Mouse (Mus musculus) heart, embryonic 10.5 days (tissue): ENCODE results near the gene Pakap. TPM values are rescaled to one million over a fixed set of nuclear protein-coding genes. Genes with fewer than 3 reads are reported as not detected.

Experiments used
- DNase-seq: peaks from one replicate; pipeline ENCODE4 v3.0.0-alpha.2; 2017; ENCODE audit warnings: low spot score
- H3K27ac ChIP-seq: fragments of 300-500 bp; sonication (generic); 2 replicates; pipeline ENCODE4 v1.5.1; 2016; ENCODE audit warnings: mild to moderate bottlenecking
- H3K27me3 ChIP-seq: fragments of 300-500 bp; sonication (generic); 2 replicates; pipeline ENCODE4 v1.6.1; 2016; ENCODE audit warnings: mild to moderate bottlenecking; ENCODE audit not compliant: poor library complexity, insufficient read depth, severe bottlenecking
- H3K36me3 ChIP-seq: fragments of 300-500 bp; sonication (generic); 2 replicates; pipeline ENCODE4 v1.6.1; 2016; ENCODE audit warnings: mild to moderate bottlenecking, moderate library complexity
- H3K4me1 ChIP-seq: fragments of 300-500 bp; sonication (generic); 2 replicates; pipeline ENCODE4 v1.6.1; 2016; ENCODE audit warnings: mild to moderate bottlenecking
- H3K4me3 ChIP-seq: fragments of 300-500 bp; sonication (generic); 2 replicates; pipeline ENCODE4 v1.5.1; 2016; ENCODE audit warnings: mild to moderate bottlenecking, moderate library complexity
- H3K9me3 ChIP-seq: fragments of 300-500 bp; sonication (generic); 2 replicates; pipeline ENCODE4 v1.6.1; 2016; ENCODE audit warnings: mild to moderate bottlenecking, moderate library complexity
- whole genome bisulfite sequencing: fragments of 180-500 bp; shearing (Covaris S2); methylation state at CpG from one replicate; pipeline ENCODE4 v1.1.7; 2016; 5-methylcytosine and 5-hydroxymethylcytosine counted together
- polyA plus RNA-seq: library from polyadenylated mRNA; unstranded; fragments of >200 nt; fragmentation: Nextera tagmentation; extraction: Ambion mirVana; gene quantifications from 2 replicates; pipeline ENCODE4 v1.2.1, GENCODE M21; 2016

The Pakap gene
- polyA plus RNA-seq, 1 experiment from 2014 or later = 53.0 TPM

- peaks cover 65% of the 10 kb centered on the region for H3K36me3 ChIP-seq
- peaks cover 33% of the 10 kb centered on the region for H3K4me1 ChIP-seq
- H3K27ac ChIP-seq = no peak overlapping the region
- H3K4me3 ChIP-seq = no peak overlapping the region
- H3K27me3 ChIP-seq = no peaks in the 10 kb centered on the region
- DNase-seq = peak; percentile 72
- H3K9me3 ChIP-seq = no peaks in the 10 kb centered on the region
- WGBS = 91% methylated on average over 18 of the region's 18 CpGs
These were observed 287.4 kb downstream of the Pakap start for GRCm38 (mm10) chr4:57855281-57855941.

GRCm38 (mm10) chr4:57856673-57857072 lies 288.7 kb downstream of the Pakap start:
- Histone ChIP-seq H3K27me3 (no peaks in the 10 kb centered on the region), H3K36me3 (peaks cover 69% of the 10 kb centered on the region), H3K27ac (no peak overlapping the region), H3K9me3 (no peaks in the 10 kb centered on the region), H3K4me1 (peaks cover 34% of the 10 kb centered on the region), H3K4me3 (no peak overlapping the region)
- peak; percentile 67 for DNase-seq
- 91% methylated on average over 10 of the region's 10 CpGs for WGBS

GRCm38 (mm10) chr4:57860204-57860611 lies 292.2 kb downstream of the Pakap start:
- Histone ChIP-seq H3K4me3 (no peak overlapping the region), H3K27ac (no peak overlapping the region), H3K4me1 (peaks cover 19% of the 10 kb centered on the region), H3K36me3 (peaks cover 54% of the 10 kb centered on the region), H3K27me3 (no peaks in the 10 kb centered on the region), H3K9me3 (no peaks in the 10 kb centered on the region)
- 80% methylated on average over 6 of the region's 6 CpGs for WGBS
- DNase-seq = peak; percentile 46

- WGBS = 71% methylated on average over 6 of the region's 6 CpGs
These were observed 293.2 kb downstream of the Pakap start for GRCm38 (mm10) chr4:57861166-57861565.

GRCm38 (mm10) chr4:57861856-57862255 lies 293.9 kb downstream of the Pakap start:
- Histone ChIP-seq H3K36me3 (peaks cover 39% of the 10 kb centered on the region), H3K27ac (no peak overlapping the region), H3K9me3 (no peaks in the 10 kb centered on the region), H3K27me3 (no peaks in the 10 kb centered on the region), H3K4me1 (peaks cover 33% of the 10 kb centered on the region), H3K4me3 (no peak overlapping the region)
- DNase-seq = peak; percentile 56
- 87% methylated on average over 8 of the region's 8 CpGs for WGBS

More at GRCm38 (mm10) chr4:57861166-57861565, 293.2 kb downstream of the Pakap start:
- H3K36me3 ChIP-seq = peaks cover 44% of the 10 kb centered on the region
- no peaks in the 10 kb centered on the region for H3K9me3 ChIP-seq
- DNase-seq = peak; percentile 48
- no peaks in the 10 kb centered on the region for H3K27me3 ChIP-seq
- no peak overlapping the region for H3K4me3 ChIP-seq
- H3K27ac ChIP-seq = no peak overlapping the region
- peaks cover 26% of the 10 kb centered on the region for H3K4me1 ChIP-seq

- Histone ChIP-seq H3K9me3 (no peaks in the 10 kb centered on the region), H3K4me1 (peaks cover 37% of the 10 kb centered on the region), H3K27ac (no peak overlapping the region), H3K36me3 (peaks cover 34% of the 10 kb centered on the region), H3K27me3 (no peaks in the 10 kb centered on the region), H3K4me3 (no peak overlapping the region)
- WGBS = 84% methylated on average over 9 of the region's 9 CpGs
- peak; percentile 35 for DNase-seq
These were observed 294.4 kb downstream of the Pakap start for GRCm38 (mm10) chr4:57862269-57862986.

GRCm38 (mm10) chr4:57866088-57866487 lies 298.1 kb downstream of the Pakap start:
- Histone ChIP-seq H3K4me1 (peaks cover 23% of the 10 kb centered on the region; the same call in 1 of the 2 replicates), H3K27me3 (no peaks in the 10 kb centered on the region), H3K36me3 (peaks cover 13% of the 10 kb centered on the region; the same call in 1 of the 2 replicates), H3K9me3 (no peaks in the 10 kb centered on the region), H3K27ac (no peak overlapping the region), H3K4me3 (no peak overlapping the region)
- 28% methylated on average over 2 of the region's 2 CpGs for WGBS
- DNase-seq = peak; percentile 71

- 68% methylated on average over 9 of the region's 9 CpGs for WGBS
- Histone ChIP-seq H3K27ac (peak overlapping the region; percentile 4; the same call in 1 of the 2 replicates), H3K36me3 (peaks cover 11% of the 10 kb centered on the region; the same call in 1 of the 2 replicates), H3K4me1 (peaks cover 20% of the 10 kb centered on the region; the same call in 1 of the 2 replicates), H3K9me3 (no peaks in the 10 kb centered on the region), H3K4me3 (no peak overlapping the region), H3K27me3 (no peaks in the 10 kb centered on the region)
- peak; percentile 65 for DNase-seq
These were observed 299.0 kb downstream of the Pakap start for GRCm38 (mm10) chr4:57866990-57867389.

- Histone ChIP-seq H3K4me3 (no peak overlapping the region), H3K9me3 (no peaks in the 10 kb centered on the region), H3K36me3 (peaks cover 11% of the 10 kb centered on the region; the same call in 1 of the 2 replicates), H3K4me1 (peaks cover 20% of the 10 kb centered on the region; the same call in 1 of the 2 replicates), H3K27ac (no peak overlapping the region), H3K27me3 (no peaks in the 10 kb centered on the region)
- WGBS = 65% methylated on average over 10 of the region's 10 CpGs
- DNase-seq = peak; percentile 67
These were observed 299.5 kb downstream of the Pakap start for GRCm38 (mm10) chr4:57867454-57867853.

GRCm38 (mm10) chr4:57879137-57879536 lies 311.2 kb downstream of the Pakap start:
- Histone ChIP-seq H3K4me1 (peaks cover 19% of the 10 kb centered on the region), H3K4me3 (no peak overlapping the region), H3K27ac (no peak overlapping the region), H3K36me3 (peaks cover 3% of the 10 kb centered on the region; the same call in 1 of the 2 replicates), H3K27me3 (no peaks in the 10 kb centered on the region), H3K9me3 (no peaks in the 10 kb centered on the region)
- peak; percentile 56 for DNase-seq
- 86% methylated on average over 5 of the region's 5 CpGs for whole genome bisulfite sequencing

- peak; percentile 83 for DNase-seq
- Histone ChIP-seq H3K4me3 (no peak overlapping the region), H3K27me3 (no peaks in the 10 kb centered on the region), H3K9me3 (no peaks in the 10 kb centered on the region), H3K27ac (no peak overlapping the region), H3K36me3 (peaks cover 3% of the 10 kb centered on the region; the same call in 1 of the 2 replicates), H3K4me1 (peaks cover 24% of the 10 kb centered on the region)
- WGBS = 17% methylated on average over 6 of the region's 6 CpGs
These were observed 311.9 kb downstream of the Pakap start for GRCm38 (mm10) chr4:57879804-57880357.

GRCm38 (mm10) chr4:57883520-57884421 lies 315.8 kb downstream of the Pakap start:
- peaks cover 43% of the 10 kb centered on the region for H3K4me1 ChIP-seq
- WGBS = 74% methylated on average over 7 of the region's 7 CpGs

More at GRCm38 (mm10) chr4:57883520-57884421, 315.8 kb downstream of the Pakap start:
- DNase-seq = peak; percentile 64
- Histone ChIP-seq H3K9me3 (no peaks in the 10 kb centered on the region), H3K36me3 (peaks cover 3% of the 10 kb centered on the region; the same call in 1 of the 2 replicates), H3K27me3 (no peaks in the 10 kb centered on the region), H3K27ac (peak overlapping the region; percentile 6; the same call in 1 of the 2 replicates), H3K4me3 (no peak overlapping the region)
